In the genomic region with DNA sequence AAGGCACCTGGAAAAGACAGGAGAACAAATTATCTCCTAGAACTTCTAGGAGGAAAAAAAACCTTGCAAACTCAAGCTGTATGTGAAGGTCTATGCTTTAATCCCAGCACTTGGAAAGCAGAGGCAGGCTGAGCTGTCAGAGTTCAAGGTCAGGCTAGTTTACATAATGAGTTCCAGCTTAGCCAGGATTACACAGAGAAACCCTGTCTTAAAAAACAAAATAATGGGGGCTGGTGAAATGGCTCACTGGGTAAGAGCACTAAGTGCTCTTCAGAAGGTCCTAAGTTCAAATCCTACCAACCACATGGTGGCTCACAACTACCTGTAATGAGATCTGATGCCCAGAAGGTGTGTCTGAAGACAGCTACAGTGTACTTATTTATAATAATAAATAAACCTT, we compare ENCODE assay signal across 17 mouse cellular contexts. TPM values are rescaled to one million over a fixed set of nuclear protein-coding genes. Genes with fewer than 3 reads are reported as not detected.
"Had no signal": no experiment of that assay in that cellular context is flagged by ENCODE, and none has a peak within 500 bp of the region (broad histone marks: within the 10 kb centered on the region; RNA-seq: fewer than 3 reads in every experiment).

No protein-coding gene starts in this region.

- H3K4me1 ChIP-seq: lung, embryonic 15.5 days; midbrain, embryonic 13.5 days; midbrain, embryonic 15.5 days; neural tube, embryonic 12.5 days; stomach, embryonic 15.5 days had no signal

- H3K36me3 ChIP-seq: midbrain, embryonic 15.5 days; neural tube, embryonic 12.5 days had no signal

- H3K27ac ChIP-seq: lung, embryonic 15.5 days; macrophage; midbrain, embryonic 13.5 days; midbrain, embryonic 15.5 days; neural tube, embryonic 12.5 days; stomach, embryonic 15.5 days; stomach, postnatal 0 days had no signal

- H3K9ac ChIP-seq: lung, embryonic 15.5 days; midbrain, embryonic 13.5 days; midbrain, embryonic 15.5 days; neural tube, embryonic 12.5 days; stomach, embryonic 15.5 days had no signal

- H3K4me3 ChIP-seq: lung, embryonic 15.5 days; megakaryocyte, embryonic 14.5 days; midbrain, embryonic 13.5 days; midbrain, embryonic 15.5 days; neural tube, embryonic 12.5 days; stomach, embryonic 15.5 days had no signal

- DNase-seq: lung, adult 2 months; lung, postnatal 14 days; lung, postnatal 36 days; right cerebral cortex, postnatal 14 days; thymus, adult 2 months; thymus, postnatal 25 days; thymus, postnatal 4 days had no signal

- H3K9me3 ChIP-seq: lung, embryonic 15.5 days; midbrain, embryonic 13.5 days; midbrain, embryonic 15.5 days; neural tube, embryonic 12.5 days; stomach, embryonic 15.5 days had no signal

- H3K4me2 ChIP-seq: lung, embryonic 15.5 days; midbrain, embryonic 11.5 days; midbrain, embryonic 13.5 days; midbrain, embryonic 15.5 days; neural tube, embryonic 12.5 days; stomach, embryonic 15.5 days had no signal

- H3K27me3 ChIP-seq: lung, embryonic 15.5 days; midbrain, embryonic 13.5 days; midbrain, embryonic 15.5 days; neural tube, embryonic 12.5 days; stomach, embryonic 15.5 days had no signal

RNA-seq across cellular contexts. Expression of a gene that starts 6.9 kb away (rescaled TPM):
- total RNA-seq: monocyte, adult 5-6 weeks had no signal
